In the genomic region with DNA sequence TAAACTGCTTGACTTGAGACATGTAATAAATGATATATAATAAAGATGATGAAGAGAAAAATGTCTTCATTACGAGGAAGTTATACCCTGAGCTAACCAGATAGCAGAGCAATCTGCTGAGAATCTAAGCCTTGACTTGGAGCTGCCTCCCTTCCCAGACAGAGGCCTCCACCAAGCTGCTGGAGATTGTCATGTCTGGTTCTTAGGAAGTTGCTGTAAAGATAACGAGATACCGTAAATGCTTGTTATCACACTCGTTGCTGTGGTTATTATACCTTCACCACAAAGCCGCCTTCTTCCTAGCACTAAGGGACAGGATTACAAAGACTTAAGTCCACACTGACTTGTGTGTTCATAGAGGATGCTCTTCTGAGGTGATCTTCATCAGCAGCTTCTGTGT, we compare ENCODE assay signal across 16 mouse cellular contexts.
"Had no signal": no experiment of that assay in that cellular context is flagged by ENCODE, and none has a peak within 500 bp of the region (broad histone marks: within the 10 kb centered on the region; RNA-seq: fewer than 3 reads in every experiment).

No protein-coding gene starts in this region.

- H3K36me3 ChIP-seq: midbrain, embryonic 15.5 days had no signal

- DNase-seq: lung, adult 18-20 months; lung, embryonic 14.5 days; lung, postnatal 10 days; lung, postnatal 36 days; retina, postnatal 1 day; right cerebral cortex, adult 18-20 months; right cerebral cortex, postnatal 25 days; right cerebral cortex, postnatal 4 days; spleen, adult 18-20 months; thymus, adult 18-20 months; thymus, postnatal 14 days; thymus, postnatal 36 days had no signal

- H3K9me3 ChIP-seq: midbrain, embryonic 13.5 days; midbrain, embryonic 15.5 days; neural tube, embryonic 12.5 days had no signal

- ATAC-seq: midbrain, embryonic 13.5 days; midbrain, embryonic 15.5 days had no signal

- H3K27me3 ChIP-seq: midbrain, embryonic 13.5 days; midbrain, embryonic 15.5 days; neural tube, embryonic 12.5 days had no signal

- H3K9ac ChIP-seq: lung, embryonic 14.5 days; midbrain, embryonic 13.5 days; midbrain, embryonic 15.5 days; neural tube, embryonic 12.5 days had no signal

- H3K4me1 ChIP-seq: midbrain, embryonic 13.5 days; midbrain, embryonic 15.5 days; neural tube, embryonic 12.5 days had no signal

- H3K4me3 ChIP-seq: midbrain, embryonic 13.5 days; midbrain, embryonic 15.5 days; neural tube, embryonic 12.5 days had no signal

- H3K27ac ChIP-seq: macrophage; midbrain, embryonic 13.5 days; midbrain, embryonic 15.5 days; neural tube, embryonic 12.5 days had no signal
